Mouse (Mus musculus) limb, embryonic 14.5 days (tissue): Measurements from ENCODE around the gene Hbq1b. TPM values are rescaled to one million over a fixed set of nuclear protein-coding genes. Genes with fewer than 3 reads are reported as not detected.

Experiments used
- ATAC-seq: fragments of 200-750 bp; cut with Nextera tagmentation; 2 replicates; pipeline ENCODE4 v1.8.0; 2017; ENCODE audit warnings: low read depth, moderate number of reproducible peaks, moderate TSS enrichment; ENCODE audit not compliant: low FRiP score
- DNase-seq: peaks from one replicate; pipeline ENCODE4 v3.0.0-alpha.2; 2015; ENCODE audit warnings: low spot score
- H3K27ac ChIP-seq: fragments of 300-500 bp; sonication (generic); replicated peaks from 2 replicates; pipeline ENCODE4 v1.5.1; 2014; ENCODE audit warnings: low read depth, mild to moderate bottlenecking, low read length, moderate library complexity, mixed read lengths
- H3K27me3 ChIP-seq: fragments of 300-500 bp; sonication (generic); 2 replicates; pipeline ENCODE4 v1.6.1; 2014; ENCODE audit warnings: low read length, mixed read lengths; ENCODE audit not compliant: control insufficient read depth, insufficient read depth
- H3K36me3 ChIP-seq: fragments of 300-500 bp; sonication (generic); 2 replicates; pipeline ENCODE4 v1.6.1; 2014; ENCODE audit warnings: mild to moderate bottlenecking, low read length, moderate library complexity, mixed read lengths; ENCODE audit not compliant: control insufficient read depth, insufficient read depth
- H3K4me1 ChIP-seq: fragments of 300-500 bp; sonication (generic); 2 replicates; pipeline ENCODE4 v1.6.1; 2014; ENCODE audit warnings: antibody characterized with exemption, low read length, mixed read lengths; ENCODE audit not compliant: control insufficient read depth, insufficient read depth
- H3K4me2 ChIP-seq: fragments of 300-500 bp; sonication (generic); replicated peaks from 2 replicates; pipeline ENCODE4 v1.6.1; 2014; ENCODE audit warnings: low read depth, mild to moderate bottlenecking, low read length, moderate library complexity; ENCODE audit not compliant: severe bottlenecking
- H3K4me3 ChIP-seq: fragments of 300-500 bp; sonication (generic); replicated peaks from 2 replicates; pipeline ENCODE4 v1.5.1; 2014; ENCODE audit warnings: low read length
- H3K9ac ChIP-seq: fragments of 300-500 bp; sonication (generic); 2 replicates; pipeline ENCODE4 v1.6.1; 2014; ENCODE audit warnings: mild to moderate bottlenecking, low read depth, low read length, moderate library complexity; ENCODE audit not compliant: severe bottlenecking
- H3K9me3 ChIP-seq: fragments of 300-500 bp; sonication (generic); 2 replicates; pipeline ENCODE4 v1.6.1; 2016; ENCODE audit warnings: low read length; ENCODE audit not compliant: control insufficient read depth
- POLR2A ChIP-seq: fragments of 200-500 bp; IDR thresholded peaks from 2 replicates; pipeline ENCODE4 v1.8.0; 2012; ENCODE audit warnings: inconsistent platforms, mild to moderate bottlenecking, moderate library complexity, borderline replicate concordance; ENCODE audit not compliant: insufficient read depth, insufficient read length; ENCODE audit errors: extremely low read depth
- WGBS: fragments of 180-500 bp; shearing (Covaris S2); extraction: QIAGEN DNeasy Blood & Tissue Kit; methylation state at CpG from one replicate; pipeline ENCODE4 v1.1.7; 2014; 5-methylcytosine and 5-hydroxymethylcytosine counted together
- polyA plus RNA-seq, 2 experiments: library from polyadenylated mRNA; depleted of rRNA in 1 of 2; stranded (reverse) in 1 of 2; unstranded in 1 of 2; fragments of >200 nt; fragmentation: Nextera tagmentation in 1 of 2; extraction: Ambion mirVana in 1 of 2; gene quantifications; 2 replicates each; pipeline versions ENCODE4 v1.2.1 to v1.2.3; 2012 to 2014

The Hbq1b gene
- polyA plus RNA-seq, 2 experiments: 0.87 to 1.1 TPM

GRCm38 (mm10) chr11:32248350-32248749 is 38.4 kb upstream of the Hbq1b start:
- 82% methylated on average over 3 of the region's 3 CpGs for WGBS

DNA sequence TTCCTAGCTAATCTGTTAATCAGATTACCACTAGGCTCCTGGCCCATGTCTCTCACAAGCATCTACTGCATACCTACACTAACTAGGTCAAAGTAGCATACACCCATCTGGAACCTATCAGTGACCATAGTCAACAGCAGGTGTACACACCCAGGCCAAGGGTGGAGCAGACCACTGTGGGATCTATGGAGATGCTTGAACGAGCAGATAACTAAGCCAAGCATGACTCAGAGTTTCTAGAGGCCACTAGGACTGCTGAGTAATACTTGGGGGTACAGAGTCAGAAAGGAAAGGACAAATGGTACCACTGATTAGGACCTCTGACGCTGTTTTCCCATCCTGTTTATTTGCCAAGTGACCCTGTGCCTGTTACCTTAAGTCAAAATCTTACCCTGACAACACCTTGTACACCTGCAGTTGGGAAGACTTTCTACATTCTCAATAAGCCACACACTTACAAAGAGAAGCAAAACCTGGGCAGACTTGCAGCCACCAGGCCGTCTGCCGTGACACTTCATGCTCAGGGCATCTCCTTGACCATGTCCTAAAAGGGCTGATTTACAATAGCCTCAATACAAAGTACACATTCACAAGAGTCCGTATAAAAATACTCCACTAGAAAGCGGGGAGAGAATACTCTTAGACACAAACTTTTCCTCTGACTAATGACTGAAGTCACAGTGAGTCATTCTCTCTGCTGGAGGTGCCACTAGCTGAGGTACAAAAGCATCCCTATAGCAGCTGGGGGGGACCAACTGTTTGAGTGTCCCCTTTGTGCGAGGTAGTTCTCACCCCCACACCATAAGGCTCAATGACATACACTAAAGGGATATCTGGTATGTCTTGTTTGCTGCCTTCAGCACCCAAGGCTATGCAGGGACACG is 35.6 kb upstream of the Hbq1b start:
- 81% methylated on average over 8 of the region's 8 CpGs for WGBS
- Histone ChIP-seq H3K9me3 (no peaks in the 10 kb centered on the region), H3K27ac (no peak overlapping the region), H3K4me2 (no peak overlapping the region), H3K4me1 (no peaks in the 10 kb centered on the region), H3K27me3 (no peaks in the 10 kb centered on the region), H3K36me3 (peaks cover 61% of the 10 kb centered on the region), H3K9ac (no peak overlapping the region), H3K4me3 (no peak overlapping the region)
- ATAC-seq (no peak), DNase-seq (no peak)
- no peak for TF ChIP-seq POLR2A

More at GRCm38 (mm10) chr11:32248350-32248749, 38.4 kb upstream of the Hbq1b start:
- Histone ChIP-seq H3K4me3 (no peak overlapping the region), H3K9ac (no peak overlapping the region), H3K36me3 (peaks cover 69% of the 10 kb centered on the region), H3K4me1 (no peaks in the 10 kb centered on the region), H3K4me2 (no peak overlapping the region), H3K27me3 (no peaks in the 10 kb centered on the region), H3K9me3 (no peaks in the 10 kb centered on the region), H3K27ac (no peak overlapping the region)
- DNase-seq (no peak), ATAC-seq (no peak)
- no peak for TF ChIP-seq POLR2A

- WGBS: 100% methylated on average over 1 of the region's 1 CpGs
- Histone ChIP-seq H3K4me3 (no peak overlapping the region), H3K4me2 (no peak overlapping the region), H3K9me3 (no peaks in the 10 kb centered on the region), H3K4me1 (no peaks in the 10 kb centered on the region), H3K27me3 (no peaks in the 10 kb centered on the region), H3K36me3 (peaks cover 44% of the 10 kb centered on the region), H3K27ac (no peak overlapping the region), H3K9ac (no peak overlapping the region)
- DNase-seq (no peak), ATAC-seq (no peak)
- no peak for TF ChIP-seq POLR2A
Measured at GRCm38 (mm10) chr11:32253121-32253520, 33.6 kb upstream of the Hbq1b start.

- no peak for TF ChIP-seq POLR2A
- ATAC-seq (no peak), DNase-seq (no peak)
- Histone ChIP-seq H3K4me1 (no peaks in the 10 kb centered on the region), H3K9ac (no peak overlapping the region), H3K9me3 (no peaks in the 10 kb centered on the region), H3K27me3 (no peaks in the 10 kb centered on the region), H3K4me2 (no peak overlapping the region), H3K27ac (no peak overlapping the region), H3K36me3 (peaks cover 33% of the 10 kb centered on the region), H3K4me3 (no peak overlapping the region)
- WGBS: 100% methylated on average over 1 of the region's 1 CpGs
Measured at GRCm38 (mm10) chr11:32256146-32256545, 30.6 kb upstream of the Hbq1b start.

GRCm38 (mm10) chr11:32256566-32256965 is 30.2 kb upstream of the Hbq1b start:
- Histone ChIP-seq H3K27ac (no peak overlapping the region), H3K9ac (no peak overlapping the region)
- WGBS: 88% methylated on average over 3 of the region's 3 CpGs

More at GRCm38 (mm10) chr11:32256566-32256965, 30.2 kb upstream of the Hbq1b start:
- Histone ChIP-seq H3K4me2 (no peak overlapping the region), H3K9me3 (no peaks in the 10 kb centered on the region), H3K4me3 (no peak overlapping the region), H3K4me1 (no peaks in the 10 kb centered on the region), H3K27me3 (no peaks in the 10 kb centered on the region), H3K36me3 (peaks cover 35% of the 10 kb centered on the region)
- no peak for TF ChIP-seq POLR2A
- DNase-seq (no peak), ATAC-seq (no peak)
